Mouse (Mus musculus): ENCODE data around the gene Dhrs4.
A peak's percentile ranks its signal among the peaks of the same experiment; 100 is the strongest.

Dhrs4 gene

GRCm38 (mm10) chr14:55478651-55479599 is at the start of gene Dhrs4:
TSS of gene Dhrs4 (plus strand) at chr14:55478758.
- peak; percentile 89 for DNase-seq (ENCODE audit: low spot score)

- no peak for DNase-seq (ENCODE audit: low spot score)
These were observed 48.3 kb upstream of the Dhrs4 start for GRCm38 (mm10) chr14:55430255-55430654.

- no peak for DNase-seq (ENCODE audit: low spot score)
These were observed 45.5 kb upstream of the Dhrs4 start for GRCm38 (mm10) chr14:55433052-55433451.

- DNase-seq (ENCODE audit: low spot score) = no peak
These were observed 43.7 kb upstream of the Dhrs4 start for GRCm38 (mm10) chr14:55434825-55435224.

GRCm38 (mm10) chr14:55437118-55437517 is 41.4 kb upstream of the Dhrs4 start:
- DNase-seq (ENCODE audit: low spot score) = no peak

GRCm38 (mm10) chr14:55438193-55438784 is 40.3 kb upstream of the Dhrs4 start:
- DNase-seq (ENCODE audit: low spot score) = peak; percentile 73

GRCm38 (mm10) chr14:55457693-55458092 is 20.9 kb upstream of the Dhrs4 start:
- no peak for DNase-seq (ENCODE audit: low spot score)

- peak; percentile 78 for DNase-seq (ENCODE audit: low spot score)
These were observed 20.3 kb upstream of the Dhrs4 start for GRCm38 (mm10) chr14:55458273-55458672.

GRCm38 (mm10) chr14:55458761-55459160 is 19.8 kb upstream of the Dhrs4 start:
- DNase-seq (ENCODE audit: low spot score) = no peak

GRCm38 (mm10) chr14:55459796-55460195 is 18.8 kb upstream of the Dhrs4 start:
- DNase-seq (ENCODE audit: low spot score) = no peak

- DNase-seq (ENCODE audit: low spot score) = no peak
These were observed 18.3 kb upstream of the Dhrs4 start for GRCm38 (mm10) chr14:55460297-55460696.

GRCm38 (mm10) chr14:55461757-55462156 is 16.8 kb upstream of the Dhrs4 start:
- DNase-seq (ENCODE audit: low spot score) = no peak

GRCm38 (mm10) chr14:55466481-55466880 is 12.1 kb upstream of the Dhrs4 start:
- no peak for DNase-seq (ENCODE audit: low spot score)

GRCm38 (mm10) chr14:55467108-55467507 is 11.4 kb upstream of the Dhrs4 start:
- DNase-seq (ENCODE audit: low spot score) = no peak

- DNase-seq (ENCODE audit: low spot score) = no peak
These were observed 10.2 kb upstream of the Dhrs4 start for GRCm38 (mm10) chr14:55468301-55468741.

GRCm38 (mm10) chr14:55469041-55469440 is 9.5 kb upstream of the Dhrs4 start:
- DNase-seq (ENCODE audit: low spot score) = no peak

- DNase-seq (ENCODE audit: low spot score) = no peak
These were observed 8.7 kb upstream of the Dhrs4 start for GRCm38 (mm10) chr14:55469821-55470220.

GRCm38 (mm10) chr14:55470806-55471205 is 7.8 kb upstream of the Dhrs4 start:
- peak; percentile 33 for DNase-seq (ENCODE audit: low spot score)

- no peak for DNase-seq (ENCODE audit: low spot score)
These were observed 2.9 kb upstream of the Dhrs4 start for GRCm38 (mm10) chr14:55475654-55476053.

GRCm38 (mm10) chr14:55477421-55477820 is 1.1 kb upstream of the Dhrs4 start:
- DNase-seq (ENCODE audit: low spot score) = no peak

GRCm38 (mm10) chr14:55477829-55478228 is 729 bp upstream of the Dhrs4 start:
- DNase-seq (ENCODE audit: low spot score) = no peak

- DNase-seq (ENCODE audit: low spot score) = no peak
These were observed 1.1 kb downstream of the Dhrs4 start for GRCm38 (mm10) chr14:55479629-55480028.

GRCm38 (mm10) chr14:55484430-55485085 is 6.0 kb downstream of the Dhrs4 start:
- DNase-seq (ENCODE audit: low spot score) = no peak
